Mouse (Mus musculus) ES-Bruce4 (cell line): ENCODE measurements at regions not wholly inside any gene's neighbourhood (a gene's known extent, or its start where the extent isn't known, plus 50 kb on each side); places are given as distances from the start of the nearest gene placed in this dataset.

ENCODE experiments used
- CTCF ChIP-seq: IDR thresholded peaks from one replicate; pipeline ENCODE4 v1.8.1; 2011; ENCODE audit warnings: low read depth, low read length
- EP300 ChIP-seq: IDR thresholded peaks from 2 replicates; pipeline ENCODE4 v1.6.1; 2011; ENCODE audit warnings: low read depth, low read length; ENCODE audit not compliant: insufficient read depth
- POLR2A ChIP-seq: IDR thresholded peaks from one replicate; pipeline ENCODE4 v1.8.1; 2011; ENCODE audit warnings: low read length; ENCODE audit not compliant: insufficient read depth

- no peak for TF ChIP-seq EP300
- no peak for TF ChIP-seq POLR2A
- TF ChIP-seq CTCF: no peak
These were observed 74.2 kb upstream of the Arid1b start for GRCm38 (mm10) chr17:4919866-4920495.
